Mouse (Mus musculus): ENCODE results near the gene Rfng. TPM values are rescaled to one million over a fixed set of nuclear protein-coding genes. Genes with fewer than 3 reads are reported as not detected.

Rfng gene
- total RNA-seq, 2 experiments from 2014 or later = 0.58 to 0.60 TPM

DNA sequence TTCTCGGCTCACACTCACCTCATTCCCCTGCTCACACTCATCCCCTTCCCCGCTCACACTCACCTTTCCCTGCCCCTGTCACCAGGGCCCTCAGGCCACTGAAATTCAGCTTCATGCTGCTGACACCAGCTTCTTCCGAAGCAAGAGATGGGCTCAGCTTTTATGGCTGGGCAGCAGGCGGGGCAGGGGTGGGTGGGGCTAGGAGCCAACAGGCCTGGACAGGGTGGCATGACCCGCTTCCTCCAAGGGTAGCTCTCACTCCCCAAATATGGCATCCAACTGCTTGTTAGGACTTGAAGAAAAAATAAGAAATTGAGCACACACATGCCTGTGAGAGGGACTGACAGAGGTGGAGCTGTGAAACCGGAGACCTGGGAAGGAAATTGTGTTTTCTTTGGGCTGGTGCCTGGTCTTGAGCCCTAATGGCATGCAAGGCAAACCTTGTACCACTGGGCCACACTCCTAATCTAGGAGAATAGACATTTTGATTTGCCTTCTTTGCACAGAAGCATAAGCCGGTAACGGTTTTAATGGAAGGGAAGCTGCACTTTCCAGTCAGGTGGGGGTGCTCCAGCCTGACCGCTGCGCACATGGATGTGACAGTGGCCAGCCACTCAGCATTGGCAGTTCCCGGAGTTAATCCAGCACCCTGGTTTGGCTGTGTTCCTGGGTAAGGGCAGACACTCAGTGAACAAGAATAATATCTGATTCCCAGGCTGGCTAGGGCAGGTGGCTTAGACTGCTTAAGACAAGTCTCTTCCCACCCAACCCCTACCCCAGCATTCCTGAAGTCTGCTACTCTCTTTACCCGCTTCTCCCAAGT is 51.9 kb downstream of the Rfng start, which contains the start of gene Cbr2:
Gene Cbr2 (minus strand): TSS at position 257 of the 823 bp plus-strand sequence.
- ATAC-seq (replicated peaks; ENCODE audit: low FRiP score, poor library complexity, severe bottlenecking) = no peak

DNA sequence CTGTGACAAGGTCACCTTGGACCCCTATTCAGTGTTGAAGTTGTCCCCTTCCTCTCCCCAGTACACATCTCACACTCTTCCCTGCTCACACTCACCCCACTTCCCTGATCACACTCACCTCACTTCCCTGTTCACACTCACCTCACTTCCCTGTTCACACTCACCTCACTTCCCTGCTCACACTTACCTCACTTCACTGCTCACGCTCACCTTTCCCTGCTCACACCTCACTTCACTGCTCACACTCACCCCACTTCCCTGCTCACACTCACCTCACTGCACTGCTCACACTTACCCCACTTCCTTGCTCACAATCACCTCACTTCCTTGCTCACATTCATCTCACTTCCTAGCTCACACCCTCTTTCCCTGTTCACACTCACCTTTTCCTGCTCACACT is 52.6 kb downstream of the Rfng start:
- no peak for ATAC-seq (replicated peaks; ENCODE audit: low FRiP score, poor library complexity, severe bottlenecking)

Other genes with a start within 250 kb of the Rfng start
- 8.1 and 17.6 TPM in 2 replicates for gene Mcrip1, start 234.5 kb downstream of the Rfng start, total RNA-seq (2015; ENCODE audit: low replicate concordance)
- gene Mcrip1, start 234.5 kb downstream of the Rfng start, total RNA-seq (2017; ENCODE audit: low replicate concordance) = 3.2 and 9.6 TPM in 2 replicates
- not detected in 2 replicates for gene Ppp1r27, start 233.1 kb downstream of the Rfng start, total RNA-seq (2015; ENCODE audit: low replicate concordance)
- gene Ppp1r27, start 233.1 kb downstream of the Rfng start, total RNA-seq (2017; ENCODE audit: low replicate concordance) = not detected in 2 replicates
- 108 and 148 TPM in 2 replicates for gene P4hb, start 211.0 kb downstream of the Rfng start, total RNA-seq (2015; ENCODE audit: low replicate concordance)
- gene P4hb, start 211.0 kb downstream of the Rfng start, total RNA-seq (2017; ENCODE audit: low replicate concordance) = 136 and 145 TPM in 2 replicates
- 101 and 127 TPM in 2 replicates for gene Arhgdia, start 202.6 kb downstream of the Rfng start, total RNA-seq (2015; ENCODE audit: low replicate concordance)
- 35.7 and 38.1 TPM in 2 replicates for gene Arhgdia, start 202.6 kb downstream of the Rfng start, total RNA-seq (2017; ENCODE audit: low replicate concordance)
- 60.6 and 67.8 TPM in 2 replicates for gene Alyref, start 185.8 kb downstream of the Rfng start, total RNA-seq (2015; ENCODE audit: low replicate concordance)
- gene Alyref, start 185.8 kb downstream of the Rfng start, total RNA-seq (2017; ENCODE audit: low replicate concordance) = 86.1 and 86.4 TPM in 2 replicates
- 15.0 and 16.9 TPM in 2 replicates for gene Anapc11, start 185.8 kb downstream of the Rfng start, total RNA-seq (2015; ENCODE audit: low replicate concordance)
- gene Anapc11, start 185.8 kb downstream of the Rfng start, total RNA-seq (2017; ENCODE audit: low replicate concordance) = 0.56 and 6.5 TPM in 2 replicates
- not detected in 2 replicates for gene Npb, start 175.7 kb downstream of the Rfng start, total RNA-seq (2015; ENCODE audit: low replicate concordance)
- not detected in 2 replicates for gene Npb, start 175.7 kb downstream of the Rfng start, total RNA-seq (2017; ENCODE audit: low replicate concordance)
- gene Pcyt2, start 166.3 kb downstream of the Rfng start, total RNA-seq (2015; ENCODE audit: low replicate concordance) = 7.7 and 20.7 TPM in 2 replicates
- gene Pcyt2, start 166.3 kb downstream of the Rfng start, total RNA-seq (2017; ENCODE audit: low replicate concordance) = 19.8 and 39.8 TPM in 2 replicates
- gene Sirt7, start 159.0 kb downstream of the Rfng start, total RNA-seq (2015; ENCODE audit: low replicate concordance) = 21.9 and 26.1 TPM in 2 replicates
- gene Sirt7, start 159.0 kb downstream of the Rfng start, total RNA-seq (2017; ENCODE audit: low replicate concordance) = 48.8 and 52.1 TPM in 2 replicates
- 65.3 and 78.0 TPM in 2 replicates for gene Mafg, start 150.6 kb downstream of the Rfng start, total RNA-seq (2015; ENCODE audit: low replicate concordance)
- 137 and 154 TPM in 2 replicates for gene Mafg, start 150.6 kb downstream of the Rfng start, total RNA-seq (2017; ENCODE audit: low replicate concordance)
- 2.3 TPM in 1 of 2 replicates, not detected in the other for gene Pycr1, start 140.4 kb downstream of the Rfng start, total RNA-seq (2015; ENCODE audit: low replicate concordance)
- gene Pycr1, start 140.4 kb downstream of the Rfng start, total RNA-seq (2017; ENCODE audit: low replicate concordance) = not detected in 2 replicates
- not detected in 2 replicates for gene Myadml2, start 136.0 kb downstream of the Rfng start, total RNA-seq (2015; ENCODE audit: low replicate concordance)
- gene Myadml2, start 136.0 kb downstream of the Rfng start, total RNA-seq (2017; ENCODE audit: low replicate concordance) = not detected in 2 replicates
- not detected in 2 replicates for gene Notum, start 123.0 kb downstream of the Rfng start, total RNA-seq (2015; ENCODE audit: low replicate concordance)
- gene Notum, start 123.0 kb downstream of the Rfng start, total RNA-seq (2017; ENCODE audit: low replicate concordance) = not detected in 2 replicates
- 16.7 and 17.6 TPM in 2 replicates for gene Aspscr1, start 111.2 kb downstream of the Rfng start, total RNA-seq (2015; ENCODE audit: low replicate concordance)
- gene Aspscr1, start 111.2 kb downstream of the Rfng start, total RNA-seq (2017; ENCODE audit: low replicate concordance) = 10.7 and 15.9 TPM in 2 replicates
- 24.5 and 59.8 TPM in 2 replicates for gene Cenpx, start 70.5 kb downstream of the Rfng start, total RNA-seq (2015; ENCODE audit: low replicate concordance)
- gene Cenpx, start 70.5 kb downstream of the Rfng start, total RNA-seq (2017; ENCODE audit: low replicate concordance) = 2.2 and 10.8 TPM in 2 replicates
- 1.5 and 2.3 TPM in 2 replicates for gene Lrrc45, start 70.3 kb downstream of the Rfng start, total RNA-seq (2015; ENCODE audit: low replicate concordance)
- gene Lrrc45, start 70.3 kb downstream of the Rfng start, total RNA-seq (2017; ENCODE audit: low replicate concordance) = 3.7 and 7.0 TPM in 2 replicates
- 3.3 TPM in 1 of 2 replicates, not detected in the other for gene Rac3, start 62.7 kb downstream of the Rfng start, total RNA-seq (2015; ENCODE audit: low replicate concordance)
- not detected in 2 replicates for gene Rac3, start 62.7 kb downstream of the Rfng start, total RNA-seq (2017; ENCODE audit: low replicate concordance)
- gene Dcxr, start 56.9 kb downstream of the Rfng start, total RNA-seq (2015; ENCODE audit: low replicate concordance) = 6.1 and 6.5 TPM in 2 replicates
- 1.9 and 3.1 TPM in 2 replicates for gene Dcxr, start 56.9 kb downstream of the Rfng start, total RNA-seq (2017; ENCODE audit: low replicate concordance)
- gene Cbr2, start 52.1 kb downstream of the Rfng start, total RNA-seq (2015; ENCODE audit: low replicate concordance) = 9.0 TPM in 1 of 2 replicates, not detected in the other
- not detected in 2 replicates for gene Cbr2, start 52.1 kb downstream of the Rfng start, total RNA-seq (2017; ENCODE audit: low replicate concordance)
- 7.1 and 52.7 TPM in 2 replicates for gene Hmga1b, start 21.4 kb downstream of the Rfng start, total RNA-seq (2015; ENCODE audit: low replicate concordance)
- gene Hmga1b, start 21.4 kb downstream of the Rfng start, total RNA-seq (2017; ENCODE audit: low replicate concordance) = 0.77 and 7.7 TPM in 2 replicates
- 22.8 and 28.4 TPM in 2 replicates for gene Gps1, start 65 bp upstream of the Rfng start, total RNA-seq (2015; ENCODE audit: low replicate concordance)
- 16.2 and 18.1 TPM in 2 replicates for gene Gps1, start 65 bp upstream of the Rfng start, total RNA-seq (2017; ENCODE audit: low replicate concordance)
- gene Dus1l, start 12.2 kb upstream of the Rfng start, total RNA-seq (2015; ENCODE audit: low replicate concordance) = 10.0 and 12.5 TPM in 2 replicates
- 6.4 and 8.5 TPM in 2 replicates for gene Dus1l, start 12.2 kb upstream of the Rfng start, total RNA-seq (2017; ENCODE audit: low replicate concordance)
- gene Fasn, start 40.3 kb upstream of the Rfng start, total RNA-seq (2015; ENCODE audit: low replicate concordance) = 6.5 and 7.9 TPM in 2 replicates
- 2.6 TPM in 2 replicates for gene Fasn, start 40.3 kb upstream of the Rfng start, total RNA-seq (2017; ENCODE audit: low replicate concordance)
- 2.3 and 5.2 TPM in 2 replicates for gene Ccdc57, start 148.7 kb upstream of the Rfng start, total RNA-seq (2015; ENCODE audit: low replicate concordance)
- gene Ccdc57, start 148.7 kb upstream of the Rfng start, total RNA-seq (2017; ENCODE audit: low replicate concordance) = 4.4 and 6.0 TPM in 2 replicates
- gene Slc16a3, start 164.3 kb upstream of the Rfng start, total RNA-seq (2015; ENCODE audit: low replicate concordance) = 5.2 and 11.7 TPM in 2 replicates
- gene Slc16a3, start 164.3 kb upstream of the Rfng start, total RNA-seq (2017; ENCODE audit: low replicate concordance) = 5.6 and 7.1 TPM in 2 replicates
- 70.3 and 83.2 TPM in 2 replicates for gene Csnk1d, start 207.1 kb upstream of the Rfng start, total RNA-seq (2015; ENCODE audit: low replicate concordance)
- gene Csnk1d, start 207.1 kb upstream of the Rfng start, total RNA-seq (2017; ENCODE audit: low replicate concordance) = 121 and 148 TPM in 2 replicates